Mouse (Mus musculus) testis, adult 2 months (tissue): ENCODE measurements around the gene Dmkn.

Experiments used
- CTCF ChIP-seq: fragments of 200-500 bp; IDR thresholded peaks from 2 replicates; pipeline ENCODE4 v1.5.1; 2012; ENCODE audit warnings: low read depth, mild to moderate bottlenecking, inconsistent platforms, low read length, moderate library complexity; ENCODE audit not compliant: control insufficient read depth, insufficient read depth, insufficient replicate concordance
- POLR2A ChIP-seq: fragments of 200-500 bp; IDR thresholded peaks from 2 replicates; pipeline ENCODE4 v1.6.1; 2012; ENCODE audit warnings: low read depth, mild to moderate bottlenecking, inconsistent platforms, low read length, moderate library complexity; ENCODE audit not compliant: control insufficient read depth

GRCm38 (mm10) chr7:30721286-30721685 lies 42.3 kb upstream of the Dmkn start:
- TF ChIP-seq CTCF (no peak), POLR2A (no peak)
